ENCODE assay signal across 18 mouse cellular contexts in the genomic region with DNA sequence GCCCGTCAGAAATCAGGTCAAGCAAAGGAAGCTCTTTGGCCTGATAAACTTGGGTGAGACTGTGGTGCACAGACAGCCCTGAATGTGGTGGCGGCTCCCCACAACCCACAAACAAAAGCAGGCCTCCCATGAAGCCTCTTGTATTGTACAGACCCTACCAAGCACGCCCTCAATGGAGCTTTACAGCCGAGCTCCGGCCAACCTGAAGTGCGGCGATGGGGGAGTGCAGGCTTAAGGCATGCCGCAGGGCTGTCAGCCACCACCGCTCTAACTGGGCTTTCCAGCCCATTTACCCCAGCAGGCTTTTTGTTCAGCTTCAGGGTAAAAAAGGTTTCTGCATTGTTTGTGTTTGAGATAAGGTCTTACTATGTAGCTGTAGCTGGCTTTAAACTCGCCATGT. TPM values are rescaled to one million over a fixed set of nuclear protein-coding genes. Genes with fewer than 3 reads are reported as not detected.
DNase-seq lines count a peak whose midpoint lies in the region; ATAC-seq and TF ChIP-seq lines count a peak whose summit lies in the region.
"Had no signal": no experiment of that assay in that cellular context is flagged by ENCODE, and none has a peak within 500 bp of the region (broad histone marks: within the 10 kb centered on the region; RNA-seq: fewer than 3 reads in every experiment).

No protein-coding gene starts in this region.

- 47% methylated on average over 10 of the region's 10 CpGs for WGBS in hindbrain, embryonic 11.5 days
- WGBS in hindbrain, postnatal 0 days = 32% methylated on average over 10 of the region's 10 CpGs
- 59% methylated on average over 9 of the region's 10 CpGs for WGBS in lung, postnatal 0 days
- 56% methylated on average over 10 of the region's 10 CpGs for WGBS in embryonic facial prominence, embryonic 13.5 days

- 0 out of 2 replicates have a peak overlapping the region, but pooled peaks have one; percentile 24 for H3K27ac ChIP-seq in hindbrain, embryonic 11.5 days (ENCODE audit: low read depth, low read length)
- no peak overlapping the region; the same call in 1 of the 2 replicates for H3K27ac ChIP-seq in hindbrain, postnatal 0 days
- H3K27ac ChIP-seq in lung, postnatal 0 days (ENCODE audit: low read length) = peak overlapping the region; percentile 73; the same call in 1 of the 2 replicates
- peak overlapping the region; percentile 60 for H3K27ac ChIP-seq in embryonic facial prominence, embryonic 13.5 days

- TF ChIP-seq EP300 in lung, postnatal 0 days (IDR thresholded peaks at IDR 0.05) = no peak

- no peak overlapping the region for H3K4me3 ChIP-seq in hindbrain, embryonic 11.5 days (ENCODE audit: low read depth, low read length)
- no peak overlapping the region for H3K4me3 ChIP-seq in hindbrain, postnatal 0 days (ENCODE audit: low read length)
- H3K4me3 ChIP-seq in lung, postnatal 0 days (ENCODE audit: low read depth, low read length) = no peak overlapping the region
- H3K4me3 ChIP-seq in embryonic facial prominence, embryonic 13.5 days = no peak overlapping the region
- H3K4me3 ChIP-seq: megakaryocyte, embryonic 14.5 days; myocyte had no signal

- no peak for DNase-seq in hindbrain, embryonic 11.5 days (ENCODE audit: low spot score)
- DNase-seq in hindbrain, postnatal 0 days (ENCODE audit: low spot score) = no peak
- no peak for DNase-seq in lung, postnatal 0 days (ENCODE audit: low spot score)
- DNase-seq in lung, postnatal 36 days = no peak
- peak; percentile 43 for DNase-seq in R1 (ENCODE audit: low read depth, low spot score)
- no peak for DNase-seq in heart, postnatal 10 days
- DNase-seq in urinary bladder, adult 18-20 months (ENCODE audit: low spot score in 2 of 2) = no peak
- DNase-seq: adrenal gland, postnatal 25 days; B cell, adult 2 months; cerebellum, adult 8-10 months; kidney, adult 8-10 months; layer of hippocampus, postnatal 36 days; liver; liver, postnatal 0 days had no signal

- H3K36me3 ChIP-seq in hindbrain, embryonic 11.5 days (ENCODE audit: control insufficient read depth, insufficient read depth, low read length) = 0 out of 2 replicates have a peak, but pooled peaks cover 2% of the 10 kb centered on the region
- H3K36me3 ChIP-seq in hindbrain, postnatal 0 days (ENCODE audit: insufficient read depth, low read length) = 0 out of 2 replicates have a peak, but pooled peaks cover 4% of the 10 kb centered on the region
- no peaks in the 10 kb centered on the region for H3K36me3 ChIP-seq in lung, postnatal 0 days (ENCODE audit: insufficient read depth, low read length)
- peaks cover 32% of the 10 kb centered on the region for H3K36me3 ChIP-seq in embryonic facial prominence, embryonic 13.5 days

- no peak overlapping the region for H3K9ac ChIP-seq in hindbrain, embryonic 11.5 days (ENCODE audit: low read depth, low read length)
- no peak overlapping the region for H3K9ac ChIP-seq in hindbrain, postnatal 0 days (replicated peaks; ENCODE audit: low read length)
- H3K9ac ChIP-seq in lung, postnatal 0 days (replicated peaks; ENCODE audit: low read depth) = no peak overlapping the region
- no peak overlapping the region for H3K9ac ChIP-seq in embryonic facial prominence, embryonic 13.5 days
- H3K9ac ChIP-seq: liver, postnatal 0 days had no signal

- ATAC-seq in hindbrain, embryonic 11.5 days (ENCODE audit: low FRiP score) = no peak
- no peak for ATAC-seq in hindbrain, postnatal 0 days
- peak; percentile 35 for ATAC-seq in lung, postnatal 0 days
- ATAC-seq in embryonic facial prominence, embryonic 13.5 days (ENCODE audit: insufficient number of reproducible peaks, insufficient read depth, low FRiP score, low TSS enrichment, low read depth) = no peak
- ATAC-seq: liver, postnatal 0 days had no signal

- H3K27me3 ChIP-seq in hindbrain, embryonic 11.5 days (ENCODE audit: control insufficient read depth, insufficient read depth, low read length) = no peaks in the 10 kb centered on the region
- H3K27me3 ChIP-seq in hindbrain, postnatal 0 days (ENCODE audit: insufficient read depth, low read length) = no peaks in the 10 kb centered on the region
- no peaks in the 10 kb centered on the region for H3K27me3 ChIP-seq in lung, postnatal 0 days (replicated peaks; ENCODE audit: insufficient read depth, low read length)
- no peaks in the 10 kb centered on the region for H3K27me3 ChIP-seq in embryonic facial prominence, embryonic 13.5 days
- H3K27me3 ChIP-seq: megakaryocyte, embryonic 14.5 days had no signal

- TF ChIP-seq CTCF in hindbrain, postnatal 0 days (IDR thresholded peaks at IDR 0.05; ENCODE audit: low read depth) = no peak
- no peak for TF ChIP-seq CTCF in lung, postnatal 0 days (IDR thresholded peaks at IDR 0.05)

- no peaks in the 10 kb centered on the region for H3K9me3 ChIP-seq in hindbrain, embryonic 11.5 days (ENCODE audit: control insufficient read depth, low read length)
- H3K9me3 ChIP-seq in hindbrain, postnatal 0 days (ENCODE audit: low read length) = no peaks in the 10 kb centered on the region
- no peaks in the 10 kb centered on the region for H3K9me3 ChIP-seq in lung, postnatal 0 days (ENCODE audit: low read length)
- no peaks in the 10 kb centered on the region for H3K9me3 ChIP-seq in embryonic facial prominence, embryonic 13.5 days
- H3K9me3 ChIP-seq: megakaryocyte, embryonic 14.5 days had no signal

- intact Hi-C loops in heart, postnatal 10 days (cut with DNase I) = loop anchor here (5.0 kb wide), 1 partner anchor 71 kb away; a partner anchor contains a TSS

- no peak overlapping the region for H3K4me2 ChIP-seq in hindbrain, embryonic 11.5 days (replicated peaks; ENCODE audit: low read depth, low read length)
- H3K4me2 ChIP-seq in hindbrain, postnatal 0 days (ENCODE audit: low read depth, low read length) = no peak overlapping the region
- H3K4me2 ChIP-seq in lung, postnatal 0 days (replicated peaks; ENCODE audit: low read depth, low read length) = no peak overlapping the region
- H3K4me2 ChIP-seq in embryonic facial prominence, embryonic 13.5 days = no peak overlapping the region; the same call in 1 of the 2 replicates
- H3K4me2 ChIP-seq: heart, embryonic 11.5 days had no signal

- H3K4me1 ChIP-seq in hindbrain, embryonic 11.5 days (replicated peaks; ENCODE audit: control insufficient read depth, insufficient read depth, low read length) = 0 out of 2 replicates have a peak, but pooled peaks cover 3% of the 10 kb centered on the region
- H3K4me1 ChIP-seq in hindbrain, postnatal 0 days (ENCODE audit: insufficient read depth, low read length) = peaks cover 7% of the 10 kb centered on the region; the same call in 1 of the 2 replicates
- no peaks in the 10 kb centered on the region for H3K4me1 ChIP-seq in lung, postnatal 0 days (ENCODE audit: insufficient read depth, low read depth, low read length)
- peaks cover 5% of the 10 kb centered on the region; the same call in 1 of the 2 replicates for H3K4me1 ChIP-seq in embryonic facial prominence, embryonic 13.5 days

RNA-seq across cellular contexts. Expression of a gene that starts 32.3 kb away (rescaled TPM):
- polyA plus RNA-seq in hindbrain, embryonic 11.5 days (2014; fragmentation: Nextera tagmentation; extraction: Ambion mirVana) = 11.0 and 14.4 TPM in 2 replicates
- total RNA-seq in hindbrain, postnatal 0 days (2014; rRNA removed) = 7.4 TPM in 2 replicates
- polyA plus RNA-seq in hindbrain, postnatal 0 days (2015; fragmentation: Nextera tagmentation; extraction: Ambion mirVana) = 11.8 and 14.6 TPM in 2 replicates
- 11.1 and 11.9 TPM in 2 replicates for polyA plus RNA-seq in lung, postnatal 0 days (2015; fragmentation: Nextera tagmentation; extraction: Ambion mirVana)
- 6.5 and 7.3 TPM in 2 replicates for polyA plus RNA-seq in embryonic facial prominence, embryonic 13.5 days (2015; fragmentation: Nextera tagmentation; extraction: Ambion mirVana)
- under 1 TPM; 0.57 to 0.62 TPM for total RNA-seq in heart, postnatal 10 days (2021)

RNA-seq across cellular contexts. Expression of a gene that starts 41.6 kb away (rescaled TPM):
- 2.5 and 3.2 TPM in 2 replicates for polyA plus RNA-seq in hindbrain, embryonic 11.5 days (2014; fragmentation: Nextera tagmentation; extraction: Ambion mirVana)
- 6.5 and 7.0 TPM in 2 replicates for total RNA-seq in hindbrain, postnatal 0 days (2014; rRNA removed)
- polyA plus RNA-seq in hindbrain, postnatal 0 days (2015; fragmentation: Nextera tagmentation; extraction: Ambion mirVana) = 2.5 and 2.8 TPM in 2 replicates
- 2.4 and 3.3 TPM in 2 replicates for polyA plus RNA-seq in lung, postnatal 0 days (2015; fragmentation: Nextera tagmentation; extraction: Ambion mirVana)
- polyA plus RNA-seq in embryonic facial prominence, embryonic 13.5 days (2015; fragmentation: Nextera tagmentation; extraction: Ambion mirVana) = 7.7 and 8.7 TPM in 2 replicates
- 1 to 10 TPM; 7.1 to 7.4 TPM for total RNA-seq in heart, postnatal 10 days (2021)
